Mouse (Mus musculus): ENCODE data around the gene Zfp982. TPM values are rescaled to one million over a fixed set of nuclear protein-coding genes. Genes with fewer than 3 reads are reported as not detected.
"Not testable (repeated sequence)": the region's sequence is repeated elsewhere in the genome, so short reads cannot be mapped to it uniquely, and the experiment has no call there.

Gene Zfp982
- 10.0 and 11.7 TPM in 2 replicates for polyA plus RNA-seq (2016; fragmentation: Nextera tagmentation; extraction: Ambion mirVana)

DNA sequence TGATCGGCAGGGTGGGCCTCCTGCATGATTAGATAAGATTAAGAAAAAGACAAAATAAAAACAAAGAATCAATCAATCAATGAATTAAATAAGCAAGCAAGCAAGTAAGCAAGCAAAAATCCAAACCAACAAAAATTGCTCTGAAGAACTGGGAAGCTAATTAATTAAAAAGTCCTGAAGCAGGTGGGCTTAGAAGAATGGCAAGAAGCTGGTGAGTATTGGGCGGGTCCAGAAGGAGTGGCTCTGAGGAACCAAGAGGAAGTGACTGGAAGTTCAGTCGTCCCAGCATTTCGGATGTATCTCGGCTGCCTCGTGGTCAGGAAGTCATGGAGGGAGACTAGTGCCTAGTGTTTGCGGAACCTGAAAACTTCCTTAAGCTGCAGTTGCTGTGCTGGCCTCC, at the start of gene Zfp982:
Zfp982 (plus strand) TSS at position 301 of the 400 bp plus-strand sequence.
- ATAC-seq (ENCODE audit: insufficient number of reproducible peaks, low FRiP score); H3K27me3 ChIP-seq (replicated peaks); H3K9ac ChIP-seq; H3K4me3 ChIP-seq; H3K4me2 ChIP-seq; H3K27ac ChIP-seq (ENCODE audit: poor library complexity, severe bottlenecking); H3K4me1 ChIP-seq (replicated peaks): not testable (repeated sequence)
- peaks cover 16% of the 10 kb centered on the region for H3K36me3 ChIP-seq
- peaks cover 38% of the 10 kb centered on the region for H3K9me3 ChIP-seq (replicated peaks)
- WGBS = 68% methylated on average over 7 of the region's 7 CpGs

DNA sequence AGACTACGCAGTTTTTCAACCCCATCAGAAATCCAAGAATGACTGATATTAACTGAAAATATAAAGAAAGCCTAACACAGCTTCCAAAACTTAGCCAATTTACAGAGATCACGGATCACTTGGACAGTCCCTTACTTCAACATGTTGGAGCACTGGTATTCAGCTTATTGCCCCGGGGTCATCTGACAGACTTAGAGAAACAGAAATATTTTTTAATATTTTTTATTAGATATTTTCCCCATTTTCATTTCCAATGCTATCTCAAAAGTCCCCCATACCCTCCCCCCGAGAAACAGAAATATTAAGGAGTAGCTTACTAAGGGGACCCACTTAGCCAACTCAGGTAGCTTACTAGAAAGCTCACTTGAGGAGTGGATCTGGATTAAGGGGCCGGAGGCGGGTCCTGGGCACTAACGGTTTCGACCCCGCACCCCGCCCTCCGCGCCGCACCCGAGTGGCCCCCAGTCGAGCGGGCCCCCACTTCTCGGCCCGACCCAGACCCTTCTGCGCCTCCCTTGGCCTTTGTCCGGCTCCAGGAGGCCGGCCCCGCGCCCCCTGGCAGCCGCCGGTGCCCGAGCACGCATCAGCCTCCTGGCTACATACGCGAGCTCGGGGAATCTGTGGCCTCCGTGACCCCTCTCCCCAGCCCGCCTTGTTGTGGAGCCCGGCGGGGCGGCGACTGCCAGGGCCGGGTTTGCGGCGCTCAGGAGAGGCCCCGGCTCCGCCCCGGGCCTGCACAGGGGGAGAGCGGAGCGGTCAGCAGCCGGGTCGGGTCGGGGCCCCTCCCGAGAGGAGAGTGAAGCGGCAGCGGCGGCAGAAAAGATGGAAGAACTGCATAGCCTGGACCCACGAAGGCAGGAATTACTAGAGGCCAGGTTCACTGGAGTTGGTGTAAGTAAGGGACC, 49.3 kb upstream of the Zfp982 start:
- not testable (repeated sequence) for H3K4me1 ChIP-seq (replicated peaks); H3K36me3 ChIP-seq; H3K9me3 ChIP-seq (replicated peaks); H3K27me3 ChIP-seq (replicated peaks)
- ATAC-seq (ENCODE audit: insufficient number of reproducible peaks, low FRiP score) = peak; percentile 99
- peak overlapping the region; percentile 83 for H3K9ac ChIP-seq
- WGBS = 8% methylated on average over 52 of the region's 52 CpGs
- H3K4me2 ChIP-seq = peak overlapping the region; percentile 85
- H3K27ac ChIP-seq (ENCODE audit: poor library complexity, severe bottlenecking) = peak overlapping the region; percentile 83
- peak overlapping the region; percentile 59 for H3K4me3 ChIP-seq

DNA sequence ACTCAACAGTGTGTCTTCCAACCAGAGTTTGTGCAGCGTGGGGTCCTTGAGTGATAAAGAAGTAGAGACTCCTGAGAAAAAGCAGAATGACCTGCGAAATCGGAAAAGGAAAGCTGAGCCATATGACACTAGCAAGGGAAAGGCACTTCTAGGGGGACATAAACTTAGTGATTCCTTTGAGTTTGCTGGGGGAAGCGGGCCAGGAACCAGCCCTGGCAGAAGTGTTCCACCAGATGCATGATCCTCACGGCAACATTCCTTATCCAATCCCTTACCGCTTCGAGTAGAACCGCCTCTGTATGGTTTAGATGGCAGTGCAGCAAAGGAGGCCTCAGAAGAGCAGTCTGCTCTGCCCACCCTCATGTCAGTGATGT, 48.7 kb upstream of the Zfp982 start:
- not testable (repeated sequence) for H3K4me1 ChIP-seq (replicated peaks); ATAC-seq (ENCODE audit: insufficient number of reproducible peaks, low FRiP score); H3K36me3 ChIP-seq; H3K9me3 ChIP-seq (replicated peaks); H3K27me3 ChIP-seq (replicated peaks)
- peak overlapping the region; percentile 85 for H3K4me2 ChIP-seq
- H3K27ac ChIP-seq (ENCODE audit: poor library complexity, severe bottlenecking) = peak overlapping the region; percentile 83
- WGBS = 28% methylated on average over 8 of the region's 8 CpGs
- peak overlapping the region; percentile 83 for H3K9ac ChIP-seq
- H3K4me3 ChIP-seq = peak overlapping the region; percentile 59

DNA sequence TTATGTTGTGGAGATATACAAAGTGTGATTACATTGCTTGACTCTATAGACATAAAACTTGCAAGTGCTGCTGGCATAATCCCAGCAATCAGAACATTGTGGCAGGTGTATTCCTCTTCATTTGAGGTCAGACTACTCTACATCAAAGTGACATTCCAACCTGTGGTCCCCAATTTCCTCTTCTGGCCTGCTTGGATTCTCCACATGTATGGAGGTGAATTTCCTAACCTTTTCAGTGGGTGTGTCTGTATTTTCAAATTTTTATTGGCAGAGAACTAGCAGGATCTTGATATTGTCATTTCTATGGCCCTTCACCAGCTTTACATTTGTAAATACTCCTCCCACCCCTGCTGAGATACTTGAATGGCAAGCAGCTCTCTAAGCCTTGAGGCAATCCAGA, 46.8 kb upstream of the Zfp982 start:
- not testable (repeated sequence) for H3K4me1 ChIP-seq (replicated peaks); H3K36me3 ChIP-seq; H3K9ac ChIP-seq; H3K9me3 ChIP-seq (replicated peaks); ATAC-seq (ENCODE audit: insufficient number of reproducible peaks, low FRiP score); H3K27ac ChIP-seq (ENCODE audit: poor library complexity, severe bottlenecking); H3K27me3 ChIP-seq (replicated peaks); H3K4me3 ChIP-seq; H3K4me2 ChIP-seq

DNA sequence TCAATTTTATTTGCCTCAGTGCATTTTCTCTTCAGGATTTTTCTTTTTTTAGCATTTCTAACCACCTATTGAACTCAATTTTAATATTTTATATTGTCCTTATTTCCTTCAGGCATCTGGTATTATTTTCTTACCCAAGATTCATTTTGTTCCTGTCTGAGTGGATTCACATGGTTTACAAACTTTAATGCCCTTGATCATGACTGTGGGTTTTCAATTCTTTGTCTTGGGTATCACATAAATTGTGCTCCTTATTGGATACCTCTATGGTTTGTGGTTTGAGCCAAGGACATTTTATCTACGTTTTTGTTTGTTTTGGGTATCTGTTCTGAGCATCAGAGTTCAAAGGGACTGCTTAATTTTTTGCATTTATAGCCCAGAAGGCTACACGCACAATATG, 43.9 kb upstream of the Zfp982 start:
- WGBS = 64% methylated on average over 2 of the region's 2 CpGs
- Histone ChIP-seq H3K27me3 (replicated peaks) (no peaks in the 10 kb centered on the region), H3K4me3 (no peak overlapping the region), H3K36me3 (no peaks in the 10 kb centered on the region), H3K4me2 (no peak overlapping the region), H3K9me3 (replicated peaks) (peaks cover 3% of the 10 kb centered on the region), H3K4me1 (replicated peaks) (no peaks in the 10 kb centered on the region), H3K27ac (ENCODE audit: poor library complexity, severe bottlenecking) (no peak overlapping the region), H3K9ac (no peak overlapping the region)
- no peak for ATAC-seq (ENCODE audit: insufficient number of reproducible peaks, low FRiP score)

DNA sequence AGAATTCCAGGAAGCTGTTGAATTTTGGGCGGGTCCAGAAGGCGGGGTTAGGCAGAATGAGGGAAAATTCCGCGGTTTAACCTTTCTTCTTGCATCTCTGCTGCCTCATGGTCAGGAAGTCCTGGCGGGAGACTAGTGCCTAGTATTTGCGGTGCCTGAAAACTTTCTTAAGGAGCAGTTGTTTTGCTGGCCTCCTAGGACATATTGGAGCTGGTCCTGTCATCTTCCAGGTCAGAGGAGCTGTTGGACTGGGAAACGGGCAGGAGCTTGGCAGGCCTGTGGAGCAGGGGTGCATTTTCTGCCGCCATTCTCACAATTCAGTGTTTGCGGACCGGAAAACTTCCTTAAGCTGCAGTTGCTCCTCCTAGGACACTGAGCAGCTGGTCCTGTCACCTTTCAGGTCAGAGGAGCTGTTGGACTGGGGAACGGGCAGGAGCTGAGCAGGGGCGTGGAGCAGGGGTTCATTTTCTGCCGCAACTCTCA, 43.1 kb upstream of the Zfp982 start:
- 37% methylated on average over 13 of the region's 13 CpGs for WGBS
- peak overlapping the region; percentile 66 for H3K4me2 ChIP-seq
- peak overlapping the region; percentile 35 for H3K4me3 ChIP-seq
- H3K36me3 ChIP-seq = no peaks in the 10 kb centered on the region
- ATAC-seq (ENCODE audit: insufficient number of reproducible peaks, low FRiP score) = no peak
- no peaks in the 10 kb centered on the region for H3K27me3 ChIP-seq (replicated peaks)
- H3K9ac ChIP-seq = peak overlapping the region; percentile 45
- H3K9me3 ChIP-seq (replicated peaks) = peaks cover 3% of the 10 kb centered on the region
- H3K4me1 ChIP-seq (replicated peaks) = no peaks in the 10 kb centered on the region
- H3K27ac ChIP-seq (ENCODE audit: poor library complexity, severe bottlenecking) = no peak overlapping the region; the same call in 1 of the 2 replicates

DNA sequence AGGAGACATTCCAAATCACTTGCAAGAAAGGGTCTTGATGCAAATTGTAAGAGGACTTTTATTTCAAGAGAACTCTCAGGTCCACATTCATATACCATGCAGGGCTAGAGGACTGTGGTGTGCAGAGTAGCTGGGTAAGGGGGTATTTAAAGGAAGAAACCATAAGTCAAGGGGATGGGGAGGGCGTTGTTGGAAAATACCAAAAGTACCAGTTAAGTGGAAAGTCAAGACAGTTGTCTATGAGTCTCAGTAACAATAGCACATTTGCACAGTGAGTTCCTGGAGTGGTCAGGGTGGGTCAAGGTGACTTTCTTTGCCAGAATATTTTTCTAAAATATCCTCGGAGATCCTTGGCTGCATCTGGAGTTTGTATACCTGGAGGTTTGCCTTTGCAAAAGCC, 42.2 kb upstream of the Zfp982 start:
- not testable (repeated sequence) for H3K36me3 ChIP-seq; H3K27me3 ChIP-seq (replicated peaks); H3K9ac ChIP-seq; H3K9me3 ChIP-seq (replicated peaks); ATAC-seq (ENCODE audit: insufficient number of reproducible peaks, low FRiP score); H3K27ac ChIP-seq (ENCODE audit: poor library complexity, severe bottlenecking); H3K4me1 ChIP-seq (replicated peaks)
- H3K4me3 ChIP-seq = peak overlapping the region; percentile 35; the same call in 1 of the 2 replicates
- H3K4me2 ChIP-seq = peak overlapping the region; percentile 66; the same call in 1 of the 2 replicates
- WGBS = 67% methylated on average over 2 of the region's 2 CpGs

DNA sequence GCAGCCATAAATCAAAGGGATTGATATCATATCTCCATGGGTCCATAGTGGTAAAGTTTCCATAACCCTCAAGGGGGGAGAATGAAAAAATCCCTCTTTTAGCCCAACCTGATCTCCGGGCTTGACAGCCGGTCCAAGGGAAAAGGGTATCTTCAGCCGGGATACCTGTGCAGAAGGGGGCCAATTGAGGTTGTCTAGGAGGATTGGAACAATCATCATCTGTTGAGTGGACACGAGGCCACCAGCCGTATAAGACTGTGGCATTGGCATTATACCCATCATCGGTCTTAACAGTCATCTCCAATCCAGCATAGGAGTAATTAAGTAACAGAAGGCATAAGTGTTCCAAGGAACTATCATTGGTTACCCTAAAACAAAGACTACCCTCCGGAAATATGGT, 25.0 kb upstream of the Zfp982 start:
- Histone ChIP-seq H3K9me3 (replicated peaks) (peaks cover 51% of the 10 kb centered on the region), H3K36me3 (peaks cover 33% of the 10 kb centered on the region)
- not testable (repeated sequence) for ATAC-seq (ENCODE audit: insufficient number of reproducible peaks, low FRiP score); H3K9ac ChIP-seq; H3K27ac ChIP-seq (ENCODE audit: poor library complexity, severe bottlenecking); H3K27me3 ChIP-seq (replicated peaks); H3K4me2 ChIP-seq; H3K4me3 ChIP-seq; H3K4me1 ChIP-seq (replicated peaks)
- WGBS = 87% methylated on average over 7 of the region's 7 CpGs

DNA sequence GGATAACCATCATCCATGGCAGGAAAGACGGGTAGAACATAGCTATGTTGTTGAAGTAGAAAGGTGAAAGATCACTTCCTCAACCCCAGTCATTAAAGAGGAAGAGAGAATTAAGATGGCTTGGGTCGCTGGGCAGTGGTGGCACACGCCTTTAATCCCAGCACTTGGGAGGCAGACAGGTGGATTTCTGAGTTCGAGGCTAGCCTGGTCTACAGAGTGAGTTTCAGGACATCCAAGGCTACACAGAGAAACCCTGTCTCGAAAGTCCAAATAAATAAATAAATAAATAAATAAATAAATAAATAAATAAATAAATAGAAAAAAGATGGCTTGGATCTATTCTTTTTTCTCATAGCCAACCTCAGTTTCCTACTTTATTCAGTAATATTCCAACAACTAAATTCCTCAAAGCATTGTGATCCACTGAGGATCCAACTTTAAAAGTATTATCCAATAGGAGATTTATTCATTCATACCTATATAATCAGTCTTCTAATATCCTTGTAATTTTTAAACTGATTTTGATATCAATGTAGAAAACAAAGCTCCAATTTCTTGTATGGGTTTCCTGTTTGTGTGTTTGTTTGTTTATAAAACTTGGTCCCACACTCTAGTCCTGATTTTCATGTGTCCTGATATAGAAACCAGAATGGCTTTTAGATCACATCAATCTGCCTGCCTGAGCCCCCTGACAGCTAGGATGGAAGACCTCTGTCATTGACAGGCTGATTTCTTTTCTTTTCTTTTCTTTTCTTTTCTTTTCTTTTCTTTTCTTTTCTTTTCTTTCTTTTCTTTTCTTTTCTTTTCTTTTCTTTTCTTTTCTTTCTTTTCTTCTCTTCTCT, 6.8 kb downstream of the Zfp982 start:
- 84% methylated on average over 5 of the region's 5 CpGs for WGBS
- H3K9ac ChIP-seq; H3K36me3 ChIP-seq; H3K4me2 ChIP-seq; H3K27ac ChIP-seq (ENCODE audit: poor library complexity, severe bottlenecking); H3K27me3 ChIP-seq (replicated peaks); H3K4me1 ChIP-seq (replicated peaks); H3K4me3 ChIP-seq; H3K9me3 ChIP-seq (replicated peaks): not testable (repeated sequence)
- ATAC-seq (ENCODE audit: insufficient number of reproducible peaks, low FRiP score) = peak; percentile 39; the same call in 1 of the 2 replicates

DNA sequence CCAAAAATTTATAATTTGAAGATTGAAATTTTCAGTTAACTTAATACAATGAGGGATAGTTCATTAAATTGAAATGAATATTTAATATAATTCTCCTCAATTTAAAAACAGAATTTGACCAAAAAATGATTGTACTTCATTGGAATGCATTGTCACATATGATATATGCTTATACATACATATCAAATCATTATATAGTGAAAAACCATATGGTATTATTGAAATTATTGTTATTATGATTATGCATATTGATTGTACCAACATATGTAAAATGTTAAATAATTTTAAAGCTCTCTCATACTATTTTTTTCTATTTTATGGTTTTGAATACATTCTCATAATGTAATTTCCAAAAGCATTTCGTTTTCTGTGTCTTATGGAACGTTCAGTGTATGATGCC, 17.0 kb downstream of the Zfp982 start:
- Histone ChIP-seq H3K27ac (ENCODE audit: poor library complexity, severe bottlenecking) (no peak overlapping the region), H3K4me1 (replicated peaks) (no peaks in the 10 kb centered on the region), H3K36me3 (peaks cover 25% of the 10 kb centered on the region), H3K9ac (no peak overlapping the region), H3K4me2 (no peak overlapping the region), H3K4me3 (no peak overlapping the region), H3K27me3 (replicated peaks) (no peaks in the 10 kb centered on the region), H3K9me3 (replicated peaks) (peaks cover 20% of the 10 kb centered on the region)
- WGBS = 76% methylated on average over 2 of the region's 2 CpGs
- ATAC-seq (ENCODE audit: insufficient number of reproducible peaks, low FRiP score) = 0 out of 2 replicates have a peak, but pooled peaks have one; percentile 22

DNA sequence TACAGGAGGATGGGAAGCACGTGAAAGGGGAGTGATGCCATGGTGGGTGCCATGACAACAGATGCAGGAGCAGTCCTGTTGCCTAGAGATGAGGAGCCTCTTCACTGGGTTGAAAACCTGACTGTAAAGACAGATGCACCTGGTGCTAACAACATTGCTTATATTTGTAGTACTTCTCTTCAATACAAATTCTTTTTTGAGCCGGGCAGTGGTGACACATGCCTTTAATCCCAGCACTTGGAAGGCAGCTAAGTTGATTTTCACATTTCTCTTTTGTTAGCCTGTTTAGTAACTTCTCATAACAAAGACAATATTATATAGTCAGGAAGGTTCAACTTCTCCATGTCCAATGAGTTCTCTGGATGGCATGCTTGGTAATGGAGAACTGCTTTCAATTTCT, 26.8 kb downstream of the Zfp982 start:
- 69% methylated on average over 2 of the region's 2 CpGs for WGBS

More for the DNA sequence above, 26.8 kb downstream of the Zfp982 start:
- Histone ChIP-seq H3K36me3 (peaks cover 5% of the 10 kb centered on the region; the same call in 1 of the 2 replicates), H3K27me3 (replicated peaks) (no peaks in the 10 kb centered on the region), H3K4me2 (no peak overlapping the region), H3K4me1 (replicated peaks) (no peaks in the 10 kb centered on the region), H3K9me3 (replicated peaks) (peaks cover 43% of the 10 kb centered on the region), H3K27ac (ENCODE audit: poor library complexity, severe bottlenecking) (no peak overlapping the region), H3K9ac (no peak overlapping the region), H3K4me3 (no peak overlapping the region)
- ATAC-seq (ENCODE audit: insufficient number of reproducible peaks, low FRiP score) = peak; percentile 20; the same call in 1 of the 2 replicates
